Mouse (Mus musculus): ENCODE data around the gene Hivep2. TPM values are rescaled to one million over a fixed set of nuclear protein-coding genes. Genes with fewer than 3 reads are reported as not detected.

Gene Hivep2
- total RNA-seq, 2 experiments from 2014 or later = 193 to 194 TPM

- intact Hi-C loops (cut with DNase I) = loop anchor here (10.0 kb wide), 1 partner anchor 124 kb away; no protein-coding TSS in a partner anchor
- no peak for DNase-seq
These were observed 104.7 kb downstream of the Hivep2 start for GRCm38 (mm10) chr10:14070498-14071079.

- DNase-seq = no peak
- intact Hi-C loops (cut with DNase I) = loop anchor here (10.0 kb wide), 1 partner anchor 122 kb away; no protein-coding TSS in a partner anchor
These were observed 106.6 kb downstream of the Hivep2 start for GRCm38 (mm10) chr10:14072504-14072903.

GRCm38 (mm10) chr10:14075767-14076166, 109.9 kb downstream of the Hivep2 start:
- DNase-seq = no peak
- intact Hi-C loops (cut with DNase I) = loop anchor here (10.0 kb wide), 1 partner anchor 119 kb away; no protein-coding TSS in a partner anchor

- no peak for DNase-seq
- intact Hi-C loops (cut with DNase I) = loop anchor here (10.0 kb wide), 1 partner anchor 118 kb away; no protein-coding TSS in a partner anchor
These were observed 111.0 kb downstream of the Hivep2 start for GRCm38 (mm10) chr10:14076880-14077279.

- intact Hi-C loops (cut with DNase I) = loop anchor here (10.0 kb wide), 1 partner anchor 516 kb away; no protein-coding TSS in a partner anchor
- DNase-seq = no peak
These were observed 115.0 kb downstream of the Hivep2 start for GRCm38 (mm10) chr10:14080830-14081229.

GRCm38 (mm10) chr10:14081824-14082223, 115.9 kb downstream of the Hivep2 start:
- intact Hi-C loops (cut with DNase I) = loop anchor here (10.0 kb wide), 1 partner anchor 517 kb away; no protein-coding TSS in a partner anchor
- DNase-seq = no peak

- intact Hi-C loops (cut with DNase I) = loop anchor here (10.0 kb wide), 1 partner anchor 517 kb away; no protein-coding TSS in a partner anchor
- peak; percentile 80 for DNase-seq
These were observed 116.4 kb downstream of the Hivep2 start for GRCm38 (mm10) chr10:14082275-14082674.

GRCm38 (mm10) chr10:14085241-14085659, 119.4 kb downstream of the Hivep2 start:
- intact Hi-C loops (cut with DNase I) = loop anchor here (10.0 kb wide), 1 partner anchor 520 kb away; no protein-coding TSS in a partner anchor
- peak; percentile 36 for DNase-seq

- DNase-seq = no peak
- intact Hi-C loops (cut with DNase I) = loop anchor here (10.0 kb wide), 1 partner anchor 521 kb away; no protein-coding TSS in a partner anchor
These were observed 120.1 kb downstream of the Hivep2 start for GRCm38 (mm10) chr10:14085882-14086515.

GRCm38 (mm10) chr10:14087316-14087715, 121.4 kb downstream of the Hivep2 start:
- DNase-seq = no peak
- intact Hi-C loops (cut with DNase I) = loop anchor here (10.0 kb wide), 1 partner anchor 523 kb away; no protein-coding TSS in a partner anchor

GRCm38 (mm10) chr10:14089488-14089887, 123.6 kb downstream of the Hivep2 start:
- peak; percentile 32 for DNase-seq
- intact Hi-C loops (cut with DNase I) = loop anchor here (10.0 kb wide), 1 partner anchor 525 kb away; no protein-coding TSS in a partner anchor

GRCm38 (mm10) chr10:14094033-14094432, 128.2 kb downstream of the Hivep2 start:
- DNase-seq = no peak
- intact Hi-C loops (cut with DNase I) = no loop called here

GRCm38 (mm10) chr10:14096045-14096444, 130.2 kb downstream of the Hivep2 start:
- no peak for DNase-seq
- intact Hi-C loops (cut with DNase I) = no loop called here

- intact Hi-C loops (cut with DNase I) = no loop called here
- no peak for DNase-seq
These were observed 133.3 kb downstream of the Hivep2 start for GRCm38 (mm10) chr10:14099182-14099581.

GRCm38 (mm10) chr10:14100041-14100440, 134.2 kb downstream of the Hivep2 start:
- intact Hi-C loops (cut with DNase I) = no loop called here
- no peak for DNase-seq

- intact Hi-C loops (cut with DNase I) = no loop called here
- no peak for DNase-seq
These were observed 135.0 kb downstream of the Hivep2 start for GRCm38 (mm10) chr10:14100847-14101246.

- intact Hi-C loops (cut with DNase I) = no loop called here
- no peak for DNase-seq
These were observed 136.1 kb downstream of the Hivep2 start for GRCm38 (mm10) chr10:14101966-14102365.

- DNase-seq = no peak
- intact Hi-C loops (cut with DNase I) = no loop called here
These were observed 142.3 kb downstream of the Hivep2 start for GRCm38 (mm10) chr10:14107980-14108671.

- intact Hi-C loops (cut with DNase I) = no loop called here
- DNase-seq = no peak
These were observed 150.0 kb downstream of the Hivep2 start for GRCm38 (mm10) chr10:14115846-14116245.

GRCm38 (mm10) chr10:14116978-14117377, 151.1 kb downstream of the Hivep2 start:
- no peak for DNase-seq
- intact Hi-C loops (cut with DNase I) = no loop called here

- intact Hi-C loops (cut with DNase I) = no loop called here
- DNase-seq = no peak
These were observed 153.3 kb downstream of the Hivep2 start for GRCm38 (mm10) chr10:14119201-14119600.
